Mouse (Mus musculus) testis, adult 2 months (tissue): ENCODE measurements at regions not wholly inside any gene's neighbourhood (a gene's known extent, or its start where the extent isn't known, plus 50 kb on each side); places are given as distances from the start of the nearest gene placed in this dataset.

Source experiments
- H3K27ac ChIP-seq: fragments of 200-500 bp; 2 replicates; pipeline ENCODE4 v1.5.1; 2012; ENCODE audit warnings: low read depth, low read length; ENCODE audit not compliant: control insufficient read depth, insufficient read depth
- H3K27me3 ChIP-seq: fragments of 200-500 bp; 2 replicates; pipeline ENCODE4 v1.6.1; 2012; ENCODE audit warnings: mild to moderate bottlenecking, low read length, moderate library complexity; ENCODE audit not compliant: control insufficient read depth, insufficient read depth
- H3K36me3 ChIP-seq: fragments of 200-500 bp; 2 replicates; pipeline ENCODE4 v1.6.1; 2012; ENCODE audit warnings: mild to moderate bottlenecking, low read length; ENCODE audit not compliant: control insufficient read depth, insufficient read depth
- H3K4me1 ChIP-seq: fragments of 200-500 bp; 2 replicates; pipeline ENCODE4 v1.6.1; 2012; ENCODE audit warnings: low read length; ENCODE audit not compliant: control insufficient read depth, insufficient read depth
- H3K4me3 ChIP-seq: fragments of 200-500 bp; 2 replicates; pipeline ENCODE4 v1.5.1; 2012; ENCODE audit warnings: low read depth, mild to moderate bottlenecking, low read length, moderate library complexity, mixed read lengths; ENCODE audit not compliant: control insufficient read depth
- CTCF ChIP-seq: fragments of 200-500 bp; IDR thresholded peaks from 2 replicates; pipeline ENCODE4 v1.5.1; 2012; ENCODE audit warnings: low read depth, mild to moderate bottlenecking, inconsistent platforms, low read length, moderate library complexity; ENCODE audit not compliant: control insufficient read depth, insufficient read depth, insufficient replicate concordance
- POLR2A ChIP-seq: fragments of 200-500 bp; IDR thresholded peaks from 2 replicates; pipeline ENCODE4 v1.6.1; 2012; ENCODE audit warnings: low read depth, mild to moderate bottlenecking, inconsistent platforms, low read length, moderate library complexity; ENCODE audit not compliant: control insufficient read depth

DNA sequence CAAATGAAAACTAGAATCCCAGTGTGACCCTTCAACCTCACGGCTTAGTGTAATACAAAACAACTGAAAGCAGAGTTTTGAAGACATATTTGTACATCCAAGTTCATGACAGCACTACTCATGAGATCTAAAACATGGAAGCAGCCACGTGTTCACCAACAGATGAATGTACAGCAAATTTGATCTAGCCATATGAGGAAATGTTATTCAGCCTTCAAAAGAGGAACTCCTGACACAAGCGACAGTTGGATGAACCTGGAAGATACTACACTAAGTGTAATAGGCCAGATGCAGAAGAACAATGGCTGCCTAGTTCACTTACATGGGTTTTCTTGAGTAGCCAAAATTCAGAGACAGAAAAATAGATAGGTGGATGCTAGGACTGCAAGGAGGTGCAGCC, 212.0 kb upstream of the Cdyl start:
- H3K4me1 ChIP-seq: no peaks in the 10 kb centered on the region
- no peaks in the 10 kb centered on the region for H3K27me3 ChIP-seq
- TF ChIP-seq POLR2A (no peak), CTCF (no peak)
- no peak overlapping the region for H3K4me3 ChIP-seq
- H3K27ac ChIP-seq: no peak overlapping the region
- H3K36me3 ChIP-seq: no peaks in the 10 kb centered on the region

- no peaks in the 10 kb centered on the region for H3K27me3 ChIP-seq
- TF ChIP-seq POLR2A (no peak), CTCF (no peak)
- H3K36me3 ChIP-seq: no peaks in the 10 kb centered on the region
- no peak overlapping the region for H3K4me3 ChIP-seq
- H3K27ac ChIP-seq: no peak overlapping the region
- H3K4me1 ChIP-seq: no peaks in the 10 kb centered on the region
These were observed 207.2 kb upstream of the Cdyl start for GRCm38 (mm10) chr13:35452420-35452819.

GRCm38 (mm10) chr13:35453222-35453914, 206.3 kb upstream of the Cdyl start:
- TF ChIP-seq POLR2A (no peak), CTCF (no peak)
- no peak overlapping the region for H3K4me3 ChIP-seq
- H3K36me3 ChIP-seq: no peaks in the 10 kb centered on the region
- H3K27me3 ChIP-seq: no peaks in the 10 kb centered on the region
- no peaks in the 10 kb centered on the region for H3K4me1 ChIP-seq
- H3K27ac ChIP-seq: no peak overlapping the region

- no peak for TF ChIP-seq CTCF
- Histone ChIP-seq H3K36me3 (no peaks in the 10 kb centered on the region), H3K4me3 (no peak overlapping the region)
These were observed 199.6 kb upstream of the Cdyl start for GRCm38 (mm10) chr13:35460051-35460450.

DNA sequence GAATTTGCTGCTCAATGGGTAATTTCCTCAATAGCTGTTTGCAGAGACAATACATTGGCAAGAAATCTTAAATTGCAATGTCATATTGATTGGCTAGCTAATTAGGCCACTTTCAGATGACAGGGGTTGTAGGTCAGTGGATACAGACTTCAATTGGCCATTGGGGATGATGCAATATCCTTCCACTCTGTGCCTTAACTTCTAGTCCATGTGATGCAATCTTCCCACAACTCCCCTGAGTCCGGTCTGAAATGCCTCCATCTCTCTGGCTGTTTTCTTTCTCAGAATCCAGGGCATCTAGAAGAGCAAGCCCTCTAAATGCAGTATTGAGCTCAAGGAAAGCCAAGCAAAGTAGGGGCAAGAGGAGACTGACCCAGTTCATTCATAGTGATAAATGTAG, 196.4 kb upstream of the Cdyl start:
- H3K36me3 ChIP-seq: no peaks in the 10 kb centered on the region
- H3K4me1 ChIP-seq: no peaks in the 10 kb centered on the region
- TF ChIP-seq CTCF: no peak
- TF ChIP-seq POLR2A: no peak
- H3K4me3 ChIP-seq: no peak overlapping the region
- H3K27ac ChIP-seq: no peak overlapping the region
- no peaks in the 10 kb centered on the region for H3K27me3 ChIP-seq

More at GRCm38 (mm10) chr13:35460051-35460450, 199.6 kb upstream of the Cdyl start:
- no peak overlapping the region for H3K27ac ChIP-seq
- H3K4me1 ChIP-seq: no peaks in the 10 kb centered on the region
- no peaks in the 10 kb centered on the region for H3K27me3 ChIP-seq

- no peak overlapping the region for H3K4me3 ChIP-seq
- no peaks in the 10 kb centered on the region for H3K4me1 ChIP-seq
These were observed 195.8 kb upstream of the Cdyl start for GRCm38 (mm10) chr13:35463850-35464249.

GRCm38 (mm10) chr13:35469361-35470198, 190.1 kb upstream of the Cdyl start:
- no peak overlapping the region for H3K27ac ChIP-seq
- no peaks in the 10 kb centered on the region for H3K27me3 ChIP-seq
- TF ChIP-seq POLR2A (no peak), CTCF (no peak)
- H3K4me3 ChIP-seq: peak overlapping the region; percentile 64; the same call in 1 of the 2 replicates
- no peaks in the 10 kb centered on the region for H3K4me1 ChIP-seq
- no peaks in the 10 kb centered on the region for H3K36me3 ChIP-seq

More at GRCm38 (mm10) chr13:35463850-35464249, 195.8 kb upstream of the Cdyl start:
- Histone ChIP-seq H3K27me3 (no peaks in the 10 kb centered on the region), H3K27ac (no peak overlapping the region), H3K36me3 (no peaks in the 10 kb centered on the region)
- TF ChIP-seq POLR2A (no peak), CTCF (no peak)

GRCm38 (mm10) chr13:35478226-35478625, 181.4 kb upstream of the Cdyl start:
- no peaks in the 10 kb centered on the region for H3K4me1 ChIP-seq
- no peak overlapping the region for H3K27ac ChIP-seq
- no peaks in the 10 kb centered on the region for H3K36me3 ChIP-seq
- TF ChIP-seq CTCF: no peak
- no peak for TF ChIP-seq POLR2A
- no peaks in the 10 kb centered on the region for H3K27me3 ChIP-seq
- no peak overlapping the region for H3K4me3 ChIP-seq
